Mouse (Mus musculus) stomach, embryonic 14.5 days (tissue): ENCODE measurements at regions not wholly inside any gene's neighbourhood (a gene's known extent, or its start where the extent isn't known, plus 50 kb on each side); places are given as distances from the start of the nearest gene placed in this dataset.

ENCODE experiments used
- ATAC-seq: fragments of 200-750 bp; cut with Nextera tagmentation; 2 replicates; pipeline ENCODE4 v1.8.0; 2017; ENCODE audit warnings: low read depth, moderate TSS enrichment; ENCODE audit not compliant: insufficient number of reproducible peaks, insufficient read depth, low FRiP score
- H3K27ac ChIP-seq: fragments of 300-500 bp; sonication (generic); 2 replicates; pipeline ENCODE4 v1.5.1; 2014; ENCODE audit warnings: mild to moderate bottlenecking, low read length, moderate library complexity, mixed read lengths
- H3K27me3 ChIP-seq: fragments of 300-500 bp; sonication (generic); 2 replicates; pipeline ENCODE4 v1.6.1; 2014; ENCODE audit warnings: low read length, control low read depth, mixed read lengths; ENCODE audit not compliant: control insufficient read depth, insufficient read depth
- H3K36me3 ChIP-seq: fragments of 300-500 bp; sonication (generic); 2 replicates; pipeline ENCODE4 v1.6.1; 2014; ENCODE audit warnings: mild to moderate bottlenecking, control low read depth, low read length, moderate library complexity, mixed read lengths; ENCODE audit not compliant: control insufficient read depth, insufficient read depth
- H3K4me1 ChIP-seq: fragments of 300-500 bp; sonication (generic); 2 replicates; pipeline ENCODE4 v1.6.1; 2014; ENCODE audit warnings: low read length, control low read depth, mixed read lengths; ENCODE audit not compliant: control insufficient read depth, insufficient read depth
- H3K4me2 ChIP-seq: fragments of 300-500 bp; sonication (generic); replicated peaks from 2 replicates; pipeline ENCODE4 v1.6.1; 2014; ENCODE audit warnings: low read depth, low read length, control low read depth
- H3K4me3 ChIP-seq: fragments of 300-500 bp; sonication (generic); 2 replicates; pipeline ENCODE4 v1.5.1; 2014; ENCODE audit warnings: low read depth, low read length, control low read depth
- H3K9ac ChIP-seq: fragments of 300-500 bp; sonication (generic); replicated peaks from 2 replicates; pipeline ENCODE4 v1.6.1; 2014; ENCODE audit warnings: low read depth, mild to moderate bottlenecking, control low read depth, low read length, moderate library complexity, mixed read lengths
- H3K9me3 ChIP-seq: fragments of 300-500 bp; sonication (generic); 2 replicates; pipeline ENCODE4 v1.6.1; 2016; ENCODE audit warnings: low read depth, low read length, control low read depth; ENCODE audit not compliant: control insufficient read depth
- WGBS: fragments of 180-500 bp; shearing (Covaris S2); extraction: QIAGEN DNeasy Blood & Tissue Kit; methylation state at CpG from one replicate; pipeline ENCODE4 v1.1.7; 2014; 5-methylcytosine and 5-hydroxymethylcytosine counted together

DNA sequence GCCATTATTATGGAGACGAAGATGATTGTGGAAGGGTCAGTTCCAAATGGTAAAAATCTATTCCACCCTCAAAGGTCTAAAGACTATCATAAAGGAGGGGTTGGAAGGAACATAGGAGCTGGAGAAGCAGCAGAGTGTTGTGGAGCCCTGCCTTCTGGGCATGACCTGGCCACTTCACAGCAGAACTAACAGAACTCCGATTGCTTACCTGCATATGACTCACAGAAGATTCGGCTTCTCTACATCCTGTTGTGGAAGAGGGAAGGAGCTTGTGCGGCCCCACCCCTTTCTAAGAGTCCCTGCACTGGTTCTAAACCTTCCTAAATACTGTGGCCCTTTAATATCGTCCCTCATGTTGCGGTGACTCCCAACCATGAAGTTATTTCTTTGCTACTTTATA lies 362.7 kb downstream of the Samd5 start:
- no peaks in the 10 kb centered on the region for H3K27me3 ChIP-seq
- no peaks in the 10 kb centered on the region for H3K9me3 ChIP-seq
- H3K4me1 ChIP-seq: no peaks in the 10 kb centered on the region
- no peak overlapping the region for H3K27ac ChIP-seq
- no peak overlapping the region for H3K4me3 ChIP-seq
- H3K9ac ChIP-seq: no peak overlapping the region
- 91% methylated on average over 6 of the region's 6 CpGs for WGBS
- no peak overlapping the region for H3K4me2 ChIP-seq
- no peak for ATAC-seq
- no peaks in the 10 kb centered on the region for H3K36me3 ChIP-seq

DNA sequence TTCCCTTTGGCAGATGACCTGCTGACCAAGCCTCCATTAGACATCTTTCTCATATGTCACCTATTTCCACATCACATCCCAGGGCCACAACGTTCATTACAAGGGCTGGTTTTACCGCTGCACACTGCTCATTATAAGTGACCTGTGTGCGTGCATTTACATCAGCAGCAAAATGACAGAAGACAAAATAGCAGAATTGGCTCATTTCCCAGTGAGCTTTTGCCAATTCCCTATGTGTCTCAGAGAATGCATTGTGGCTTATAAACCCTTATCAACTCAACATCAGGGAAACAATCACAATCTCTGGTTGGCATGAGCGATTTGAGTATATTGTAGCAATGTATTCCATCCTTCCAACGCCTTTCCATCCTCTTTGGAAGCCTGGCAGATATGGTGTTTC lies 364.7 kb downstream of the Samd5 start:
- no peak overlapping the region for H3K9ac ChIP-seq
- 67% methylated on average over 5 of the region's 5 CpGs for WGBS

DNA sequence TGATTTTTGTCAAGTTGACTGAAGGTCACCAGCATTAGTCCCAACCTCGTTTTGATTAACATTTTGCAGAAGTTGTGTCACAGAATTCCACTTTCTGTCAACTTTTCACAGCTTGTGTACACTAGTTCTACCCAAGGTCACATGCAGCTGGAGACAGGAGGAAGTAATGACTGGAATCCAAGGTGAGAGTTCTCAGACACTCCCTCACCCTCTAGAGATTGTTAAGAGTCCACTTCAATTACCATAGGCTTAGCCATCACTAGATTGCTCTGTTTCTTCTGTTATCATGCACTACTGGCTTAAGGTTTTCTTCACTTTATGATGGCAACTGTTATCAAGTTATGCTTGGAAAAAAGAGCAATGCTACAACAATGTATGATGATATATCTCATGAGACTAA lies 379.0 kb downstream of the Samd5 start:
- no peak for ATAC-seq
- no peak overlapping the region for H3K9ac ChIP-seq
- no peak overlapping the region for H3K4me2 ChIP-seq
- no peaks in the 10 kb centered on the region for H3K27me3 ChIP-seq
- H3K4me3 ChIP-seq: no peak overlapping the region
- H3K9me3 ChIP-seq: no peaks in the 10 kb centered on the region
- no peak overlapping the region for H3K27ac ChIP-seq
- 15% methylated on average over 1 of the region's 1 CpGs for WGBS
- no peaks in the 10 kb centered on the region for H3K36me3 ChIP-seq
- no peaks in the 10 kb centered on the region for H3K4me1 ChIP-seq

More for the DNA sequence above, 364.7 kb downstream of the Samd5 start:
- no peak for ATAC-seq
- Histone ChIP-seq H3K4me2 (no peak overlapping the region), H3K9me3 (no peaks in the 10 kb centered on the region), H3K4me3 (no peak overlapping the region), H3K36me3 (no peaks in the 10 kb centered on the region), H3K27ac (no peak overlapping the region), H3K27me3 (no peaks in the 10 kb centered on the region), H3K4me1 (no peaks in the 10 kb centered on the region)

GRCm38 (mm10) chr10:9295269-9295668 lies 379.7 kb downstream of the Samd5 start:
- Histone ChIP-seq H3K27me3 (no peaks in the 10 kb centered on the region), H3K9ac (no peak overlapping the region), H3K4me1 (no peaks in the 10 kb centered on the region), H3K36me3 (no peaks in the 10 kb centered on the region), H3K9me3 (no peaks in the 10 kb centered on the region), H3K4me3 (no peak overlapping the region), H3K27ac (no peak overlapping the region), H3K4me2 (no peak overlapping the region)
- ATAC-seq: no peak
- 70% methylated on average over 1 of the region's 1 CpGs for WGBS

DNA sequence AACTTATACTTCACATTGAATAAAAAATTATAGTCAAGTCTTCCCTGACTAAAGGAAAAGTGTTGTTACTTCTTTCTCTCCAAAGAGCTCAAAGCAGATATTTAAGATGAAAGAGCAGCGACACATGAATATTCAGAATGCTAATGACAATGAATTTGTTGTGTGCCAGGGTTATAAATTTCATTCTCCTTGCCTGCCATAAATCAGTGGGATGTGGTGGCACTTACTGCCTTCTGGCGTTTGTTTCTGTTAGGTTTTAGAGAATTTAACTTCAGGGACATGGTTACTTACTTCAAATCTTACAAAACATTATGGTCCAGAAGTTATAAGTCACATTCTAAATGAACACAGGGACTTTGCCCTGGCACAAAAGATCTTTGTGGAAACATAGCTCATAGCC lies 380.4 kb downstream of the Samd5 start:
- no peak overlapping the region for H3K4me2 ChIP-seq
- no peaks in the 10 kb centered on the region for H3K36me3 ChIP-seq
- ATAC-seq: no peak
- WGBS: 74% methylated on average over 2 of the region's 2 CpGs
- H3K27ac ChIP-seq: no peak overlapping the region
- H3K4me3 ChIP-seq: no peak overlapping the region
- H3K9me3 ChIP-seq: no peaks in the 10 kb centered on the region
- no peaks in the 10 kb centered on the region for H3K27me3 ChIP-seq
- H3K9ac ChIP-seq: no peak overlapping the region
- H3K4me1 ChIP-seq: no peaks in the 10 kb centered on the region

GRCm38 (mm10) chr10:9291456-9292146 lies 383.4 kb downstream of the Samd5 start:
- 42% methylated on average over 6 of the region's 6 CpGs for WGBS
- no peaks in the 10 kb centered on the region for H3K9me3 ChIP-seq
- no peak for ATAC-seq
- H3K4me3 ChIP-seq: no peak overlapping the region
- H3K27ac ChIP-seq: no peak overlapping the region
- H3K4me2 ChIP-seq: no peak overlapping the region
- H3K36me3 ChIP-seq: no peaks in the 10 kb centered on the region
- H3K9ac ChIP-seq: no peak overlapping the region
- H3K4me1 ChIP-seq: no peaks in the 10 kb centered on the region
- H3K27me3 ChIP-seq: no peaks in the 10 kb centered on the region

DNA sequence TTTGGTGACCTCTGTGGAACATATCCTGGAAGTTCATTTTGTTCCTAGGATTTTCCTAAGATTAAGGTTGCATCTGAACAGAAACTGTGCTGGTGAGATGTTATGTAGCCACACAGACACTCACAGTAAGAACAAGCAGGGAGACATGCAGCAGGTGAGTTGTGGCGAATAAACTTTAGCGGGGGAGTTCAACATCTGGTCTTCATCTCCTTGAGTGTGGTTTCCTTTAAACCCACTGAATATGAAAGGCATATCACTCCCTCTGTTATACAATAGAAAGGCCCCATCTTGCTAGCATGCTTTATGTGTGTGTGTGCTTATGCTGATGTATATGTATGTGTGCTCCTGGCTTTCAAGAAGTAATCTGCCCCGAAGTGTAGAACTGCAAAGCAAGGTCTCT lies 387.1 kb upstream of the Sash1 start:
- 0 out of 2 replicates have a peak, but pooled peaks cover 3% of the 10 kb centered on the region for H3K4me1 ChIP-seq
- ATAC-seq: no peak
- no peak overlapping the region for H3K4me2 ChIP-seq
- H3K27me3 ChIP-seq: no peaks in the 10 kb centered on the region
- H3K9ac ChIP-seq: no peak overlapping the region
- no peak overlapping the region for H3K4me3 ChIP-seq
- no peaks in the 10 kb centered on the region for H3K36me3 ChIP-seq
- no peak overlapping the region for H3K27ac ChIP-seq
- WGBS: 52% methylated on average over 3 of the region's 3 CpGs
- no peaks in the 10 kb centered on the region for H3K9me3 ChIP-seq

- H3K27me3 ChIP-seq: no peaks in the 10 kb centered on the region
- no peak overlapping the region for H3K9ac ChIP-seq
- H3K4me2 ChIP-seq: no peak overlapping the region
- no peaks in the 10 kb centered on the region for H3K36me3 ChIP-seq
- H3K4me1 ChIP-seq: 0 out of 2 replicates have a peak, but pooled peaks cover 3% of the 10 kb centered on the region
- no peaks in the 10 kb centered on the region for H3K9me3 ChIP-seq
- ATAC-seq: no peak
- 29% methylated on average over 5 of the region's 5 CpGs for WGBS
- no peak overlapping the region for H3K4me3 ChIP-seq
- no peak overlapping the region for H3K27ac ChIP-seq
Observed at GRCm38 (mm10) chr10:9272243-9272642, 386.4 kb upstream of the Sash1 start.

DNA sequence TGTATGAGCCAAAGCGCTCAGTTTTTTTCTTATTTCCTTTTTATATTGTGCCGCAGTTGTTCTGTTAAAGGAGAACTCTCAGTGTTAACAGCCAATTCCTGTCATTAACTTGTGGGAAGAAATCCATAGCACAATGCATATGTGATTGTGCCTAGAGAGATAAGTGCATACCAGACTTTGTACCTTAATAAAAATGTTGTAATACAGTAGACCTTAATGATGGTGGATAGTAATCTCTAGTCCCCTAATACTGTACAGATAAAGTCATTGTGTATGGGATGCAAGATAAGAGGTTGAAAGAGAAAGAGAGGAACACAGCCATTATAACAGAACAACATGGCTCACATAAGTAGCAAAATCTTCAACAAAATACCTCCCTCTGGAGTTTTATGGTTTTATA lies 379.7 kb upstream of the Sash1 start:
- 89% methylated on average over 2 of the region's 2 CpGs for WGBS
- no peaks in the 10 kb centered on the region for H3K27me3 ChIP-seq

More for the DNA sequence above, 379.7 kb upstream of the Sash1 start:
- Histone ChIP-seq H3K36me3 (no peaks in the 10 kb centered on the region), H3K4me3 (no peak overlapping the region), H3K9me3 (no peaks in the 10 kb centered on the region), H3K4me1 (no peaks in the 10 kb centered on the region), H3K27ac (no peak overlapping the region), H3K4me2 (no peak overlapping the region), H3K9ac (no peak overlapping the region)
- ATAC-seq: no peak
